Comparison of ENCODE assay signal across 19 mouse cellular contexts in genomic region chr17:72965687-72966086, GRCm38 (mm10). TPM values are rescaled to one million over a fixed set of nuclear protein-coding genes. Genes with fewer than 3 reads are reported as not detected.
DNase-seq lines count a peak whose midpoint lies in the region; ATAC-seq and TF ChIP-seq lines count a peak whose summit lies in the region.
"Had no signal": no experiment of that assay in that cellular context is flagged by ENCODE, and none has a peak within 500 bp of the region (broad histone marks: within the 10 kb centered on the region; RNA-seq: fewer than 3 reads in every experiment).

No protein-coding gene starts in this region.

- 58% methylated on average over 5 of the region's 5 CpGs for WGBS in heart, embryonic 10.5 days
- WGBS in kidney, embryonic 15.5 days = 37% methylated on average over 5 of the region's 5 CpGs
- 58% methylated on average over 5 of the region's 5 CpGs for WGBS in embryonic facial prominence, embryonic 12.5 days
- WGBS in limb, embryonic 14.5 days = 65% methylated on average over 5 of the region's 5 CpGs
- 84% methylated on average over 5 of the region's 5 CpGs for WGBS in midbrain, embryonic 13.5 days

- peak overlapping the region; percentile 72; the same call in 1 of the 2 replicates for H3K27ac ChIP-seq in heart, embryonic 10.5 days
- peak overlapping the region; percentile 70 for H3K27ac ChIP-seq in kidney, embryonic 15.5 days
- 0 out of 2 replicates have a peak overlapping the region, but pooled peaks have one; percentile 54 for H3K27ac ChIP-seq in embryonic facial prominence, embryonic 12.5 days
- H3K27ac ChIP-seq in limb, embryonic 14.5 days (replicated peaks; ENCODE audit: low read depth, low read length) = peak overlapping the region; percentile 52; the same call in 1 of the 2 replicates
- no peak overlapping the region for H3K27ac ChIP-seq in midbrain, embryonic 13.5 days
- H3K27ac ChIP-seq: left cerebral cortex, adult 2 months had no signal

- H3K4me2 ChIP-seq in kidney, embryonic 15.5 days = no peak overlapping the region
- no peak overlapping the region for H3K4me2 ChIP-seq in embryonic facial prominence, embryonic 12.5 days (replicated peaks)
- H3K4me2 ChIP-seq in limb, embryonic 14.5 days (replicated peaks; ENCODE audit: low read depth, low read length, severe bottlenecking) = no peak overlapping the region
- H3K4me2 ChIP-seq in midbrain, embryonic 13.5 days (replicated peaks) = no peak overlapping the region
- H3K4me2 ChIP-seq: midbrain, embryonic 11.5 days had no signal

- no peaks in the 10 kb centered on the region for H3K9me3 ChIP-seq in heart, embryonic 10.5 days
- no peaks in the 10 kb centered on the region for H3K9me3 ChIP-seq in kidney, embryonic 15.5 days (replicated peaks)
- H3K9me3 ChIP-seq in embryonic facial prominence, embryonic 12.5 days = no peaks in the 10 kb centered on the region
- no peaks in the 10 kb centered on the region for H3K9me3 ChIP-seq in limb, embryonic 14.5 days (ENCODE audit: control insufficient read depth, low read length)
- H3K9me3 ChIP-seq in midbrain, embryonic 13.5 days = no peaks in the 10 kb centered on the region

- intact Hi-C loops in heart, postnatal 14 days (cut with DNase I) = loop anchor here (2.0 kb wide), 1 partner anchor 75 kb away; no protein-coding TSS in a partner anchor

- TF ChIP-seq POLR2A in limb, embryonic 14.5 days (IDR thresholded peaks at IDR 0.05; ENCODE audit: borderline replicate concordance, extremely low read depth, insufficient read depth, insufficient read length) = no peak

- no peak overlapping the region for H3K4me3 ChIP-seq in heart, embryonic 10.5 days
- no peak overlapping the region for H3K4me3 ChIP-seq in kidney, embryonic 15.5 days (replicated peaks)
- H3K4me3 ChIP-seq in embryonic facial prominence, embryonic 12.5 days = no peak overlapping the region
- H3K4me3 ChIP-seq in limb, embryonic 14.5 days (replicated peaks; ENCODE audit: low read length) = no peak overlapping the region
- no peak overlapping the region for H3K4me3 ChIP-seq in midbrain, embryonic 13.5 days (replicated peaks)
- H3K4me3 ChIP-seq: left cerebral cortex, adult 2 months had no signal

- no peaks in the 10 kb centered on the region for H3K27me3 ChIP-seq in heart, embryonic 10.5 days (ENCODE audit: insufficient read depth, poor library complexity, severe bottlenecking)
- no peaks in the 10 kb centered on the region for H3K27me3 ChIP-seq in kidney, embryonic 15.5 days
- no peaks in the 10 kb centered on the region for H3K27me3 ChIP-seq in embryonic facial prominence, embryonic 12.5 days
- no peaks in the 10 kb centered on the region for H3K27me3 ChIP-seq in limb, embryonic 14.5 days (ENCODE audit: control insufficient read depth, insufficient read depth, low read length)
- no peaks in the 10 kb centered on the region for H3K27me3 ChIP-seq in midbrain, embryonic 13.5 days

- H3K4me1 ChIP-seq in heart, embryonic 10.5 days = peaks cover 22% of the 10 kb centered on the region
- H3K4me1 ChIP-seq in kidney, embryonic 15.5 days = peaks cover 19% of the 10 kb centered on the region
- peaks cover 21% of the 10 kb centered on the region for H3K4me1 ChIP-seq in embryonic facial prominence, embryonic 12.5 days
- peaks cover 12% of the 10 kb centered on the region for H3K4me1 ChIP-seq in limb, embryonic 14.5 days (ENCODE audit: control insufficient read depth, insufficient read depth, low read length)
- H3K4me1 ChIP-seq in midbrain, embryonic 13.5 days (replicated peaks) = peaks cover 12% of the 10 kb centered on the region; the same call in 1 of the 2 replicates

- H3K36me3 ChIP-seq in heart, embryonic 10.5 days = no peaks in the 10 kb centered on the region
- H3K36me3 ChIP-seq in kidney, embryonic 15.5 days = no peaks in the 10 kb centered on the region
- H3K36me3 ChIP-seq in embryonic facial prominence, embryonic 12.5 days = no peaks in the 10 kb centered on the region
- no peaks in the 10 kb centered on the region for H3K36me3 ChIP-seq in limb, embryonic 14.5 days (ENCODE audit: control insufficient read depth, insufficient read depth, low read length)
- H3K36me3 ChIP-seq in midbrain, embryonic 13.5 days = no peaks in the 10 kb centered on the region

- ATAC-seq in kidney, embryonic 15.5 days (replicated peaks; ENCODE audit: low FRiP score) = no peak
- no peak for ATAC-seq in embryonic facial prominence, embryonic 12.5 days (ENCODE audit: insufficient number of reproducible peaks, insufficient read depth, low FRiP score, low TSS enrichment)
- ATAC-seq in limb, embryonic 14.5 days (ENCODE audit: low FRiP score, low read depth) = no peak
- no peak for ATAC-seq in midbrain, embryonic 13.5 days

- no peak overlapping the region for H3K9ac ChIP-seq in kidney, embryonic 15.5 days
- no peak overlapping the region for H3K9ac ChIP-seq in embryonic facial prominence, embryonic 12.5 days
- H3K9ac ChIP-seq in limb, embryonic 14.5 days (ENCODE audit: low read depth, low read length, severe bottlenecking) = no peak overlapping the region
- H3K9ac ChIP-seq in midbrain, embryonic 13.5 days (replicated peaks) = no peak overlapping the region

- no peak for DNase-seq in heart, embryonic 10.5 days (ENCODE audit: low spot score)
- DNase-seq in heart, postnatal 14 days = no peak
- DNase-seq in kidney, postnatal 25 days = no peak
- no peak for DNase-seq in limb, embryonic 14.5 days (ENCODE audit: low spot score)
- DNase-seq in left cerebral cortex, adult 8-10 months (ENCODE audit: low spot score in 2 of 2) = no peak
- DNase-seq: adrenal gland, postnatal 10 days; cerebellum, adult 11 months; cerebellum, postnatal 14 days; gastrocnemius, postnatal 36 days; kidney, postnatal 14 days; lung, adult 2 months; lung, postnatal 36 days; retina, postnatal 1 day; thymus, adult 18-20 months had no signal

RNA-seq across cellular contexts. Expression of gene Lbh, which starts 47.6 kb away (rescaled TPM):
- 10.8 and 15.4 TPM in 2 replicates for polyA plus RNA-seq in heart, embryonic 10.5 days (2016; fragmentation: Nextera tagmentation; extraction: Ambion mirVana)
- total RNA-seq in heart, postnatal 14 days (2021) = 100 to 1,000 TPM; 318 to 323 TPM
- 7.1 and 8.9 TPM in 2 replicates for polyA plus RNA-seq in kidney, embryonic 15.5 days (2015; fragmentation: Nextera tagmentation; extraction: Ambion mirVana)
- 2.1 and 2.6 TPM in 2 replicates for polyA plus RNA-seq in embryonic facial prominence, embryonic 12.5 days (2016; fragmentation: Nextera tagmentation; extraction: Ambion mirVana)
- polyA plus RNA-seq in limb, embryonic 14.5 days (2012; rRNA removed) = 55.3 and 80.6 TPM in 2 replicates
- 3.9 and 4.9 TPM in 2 replicates for polyA plus RNA-seq in limb, embryonic 14.5 days (2014; fragmentation: Nextera tagmentation; extraction: Ambion mirVana)
- total RNA-seq in left cerebral cortex, adult 8-10 months (2022) = 10 to 100 TPM; 38.8 to 43.8 (median 41.5) TPM
- 6.3 and 7.0 TPM in 2 replicates for polyA plus RNA-seq in midbrain, embryonic 13.5 days (2015; fragmentation: Nextera tagmentation; extraction: Ambion mirVana)
